Mouse (Mus musculus): ENCODE measurements around the gene Tes3-ps.

Gene Tes3-ps

DNA sequence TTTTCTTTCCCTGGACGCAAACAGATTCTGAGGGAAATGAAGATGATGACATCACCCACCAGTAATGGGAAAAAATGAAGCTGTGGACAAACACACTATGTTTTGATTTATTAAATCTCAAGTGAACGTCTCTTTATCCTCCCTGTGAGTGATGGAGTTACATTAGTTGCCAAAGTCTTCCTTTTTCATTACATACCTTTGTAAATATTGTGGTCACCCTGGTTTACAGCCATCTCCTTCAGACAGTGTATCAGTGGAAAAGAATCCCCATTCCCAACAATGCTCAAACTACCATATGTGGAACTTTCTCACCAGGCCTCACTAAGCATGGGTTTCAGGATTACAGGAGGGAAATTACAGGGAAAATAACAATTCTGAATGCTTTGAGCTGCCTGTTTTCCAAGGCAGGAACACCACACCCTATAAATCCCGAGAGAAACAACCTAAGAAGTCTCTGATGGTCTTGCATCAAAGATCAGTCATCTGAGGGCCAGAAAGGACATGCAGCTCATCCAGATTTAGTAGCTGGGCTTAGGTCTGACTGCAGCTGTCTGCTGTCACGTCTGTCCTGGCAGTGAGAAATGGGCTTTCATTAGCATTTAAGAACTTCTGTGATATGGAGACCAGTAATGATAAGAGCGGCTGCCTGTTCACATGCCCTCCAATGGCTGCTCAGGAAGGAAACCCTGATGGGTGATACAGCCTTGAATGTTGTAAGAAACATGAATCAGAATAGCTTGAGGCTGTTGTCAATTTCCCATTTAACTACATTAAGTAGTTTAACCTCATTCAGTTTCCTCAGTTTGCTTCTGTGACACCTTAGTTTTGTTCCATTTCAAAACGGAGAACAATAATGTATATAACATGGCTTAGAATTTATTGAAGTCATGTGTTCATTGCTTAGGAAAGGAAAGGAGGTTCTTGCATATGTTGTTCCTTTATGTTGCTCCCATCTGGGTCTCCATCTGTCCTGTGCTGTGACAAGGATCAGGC lies at the start of gene Tes3-ps:
Tes3-ps (plus strand) TSS at position 943 of the 993 bp plus-strand sequence.
- DNase-seq = no peak

DNA sequence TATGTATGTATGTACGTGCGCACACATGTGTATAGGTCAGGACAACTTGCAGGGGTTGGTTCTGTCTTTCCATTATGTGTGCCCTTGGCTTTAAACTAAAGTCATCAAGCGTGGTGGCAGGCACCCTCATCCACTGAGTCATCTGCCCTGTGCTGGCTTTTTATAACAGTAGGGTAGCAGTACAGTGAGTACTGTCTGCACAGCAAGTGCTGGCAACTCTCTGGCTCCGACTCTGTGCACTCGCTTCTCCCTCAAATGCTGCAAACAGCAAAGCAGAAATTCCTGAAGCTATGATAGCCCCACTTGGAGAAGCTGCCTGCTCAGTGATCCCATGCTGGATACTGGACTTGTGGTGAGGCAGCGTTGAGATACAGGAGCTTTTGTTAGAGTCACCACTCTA lies 48.7 kb upstream of the Tes3-ps start:
- no peak for DNase-seq

DNA sequence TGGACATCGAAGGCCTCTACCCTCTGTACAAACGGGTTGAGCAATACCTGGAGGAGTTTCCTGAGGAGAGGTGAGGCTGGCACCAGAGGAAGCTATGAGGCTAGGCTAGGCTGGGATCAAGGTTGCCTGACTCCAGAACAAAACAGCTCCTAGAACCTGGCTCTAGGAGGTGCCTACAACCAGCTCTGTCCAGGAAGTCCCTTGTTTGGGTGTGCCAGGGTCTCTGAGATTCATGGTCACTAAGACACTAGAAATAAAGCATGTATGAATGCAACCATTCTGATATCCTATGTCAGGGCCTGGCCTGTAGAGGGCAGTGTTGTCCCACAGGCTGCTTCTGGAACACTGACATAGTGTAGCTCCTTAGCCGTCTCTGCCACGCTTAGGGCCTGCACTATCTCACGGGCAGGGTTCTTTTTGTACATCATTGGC lies 43.8 kb upstream of the Tes3-ps start:
- peak; percentile 82 for DNase-seq

DNA sequence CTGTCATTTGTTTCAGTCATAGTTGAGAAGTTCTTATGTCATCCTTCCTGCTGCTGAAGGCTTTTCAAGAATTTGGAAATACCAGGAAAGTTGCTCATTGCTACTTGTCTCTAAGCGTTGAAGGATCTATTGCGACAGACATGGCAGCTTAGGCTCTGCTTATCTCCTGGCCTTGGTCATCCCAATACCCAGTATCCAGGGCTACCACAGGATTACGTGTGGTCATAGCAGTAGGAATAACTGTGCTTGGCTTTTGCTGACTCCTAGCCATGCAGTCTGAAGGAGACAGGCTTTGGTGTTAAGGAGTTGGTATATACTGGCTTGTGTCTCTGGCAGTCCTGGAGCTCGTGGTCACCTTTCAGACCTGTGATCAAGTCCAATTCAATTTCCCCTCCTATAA lies 32.8 kb upstream of the Tes3-ps start:
- no peak for DNase-seq

DNA sequence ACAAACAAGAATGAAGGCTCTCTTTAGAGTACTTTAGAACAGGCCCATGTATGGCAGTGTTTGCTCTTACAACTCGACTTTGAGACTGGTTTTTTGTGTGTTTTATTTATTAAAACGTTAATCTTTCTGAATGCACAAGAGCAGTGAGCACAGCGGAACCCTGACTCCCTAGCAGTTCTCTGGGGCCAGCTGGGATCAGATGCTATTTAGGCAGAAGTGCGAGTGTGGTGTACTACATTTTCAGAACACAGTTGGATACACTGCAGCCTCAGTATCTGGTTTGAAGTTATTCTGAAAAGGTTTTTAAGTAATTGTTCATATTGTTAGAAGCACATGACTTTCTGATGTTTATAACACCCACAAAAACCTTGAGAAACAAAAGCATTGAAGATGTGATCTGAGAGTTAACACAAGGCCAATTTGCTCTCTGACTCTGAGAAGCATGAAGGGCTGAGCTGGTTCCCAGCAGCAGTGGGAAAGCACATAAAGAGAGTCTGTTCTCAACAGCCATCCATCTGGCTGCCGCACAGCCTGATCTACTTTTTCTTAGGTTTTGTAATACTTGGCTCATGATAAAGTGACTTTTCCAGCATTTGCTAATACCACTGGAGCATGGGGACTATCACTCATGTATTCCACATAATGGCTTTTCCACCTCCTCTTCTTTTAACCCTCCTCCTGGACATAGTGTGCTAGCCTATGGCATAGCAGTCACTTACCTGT lies 32.3 kb upstream of the Tes3-ps start:
- no peak for DNase-seq

DNA sequence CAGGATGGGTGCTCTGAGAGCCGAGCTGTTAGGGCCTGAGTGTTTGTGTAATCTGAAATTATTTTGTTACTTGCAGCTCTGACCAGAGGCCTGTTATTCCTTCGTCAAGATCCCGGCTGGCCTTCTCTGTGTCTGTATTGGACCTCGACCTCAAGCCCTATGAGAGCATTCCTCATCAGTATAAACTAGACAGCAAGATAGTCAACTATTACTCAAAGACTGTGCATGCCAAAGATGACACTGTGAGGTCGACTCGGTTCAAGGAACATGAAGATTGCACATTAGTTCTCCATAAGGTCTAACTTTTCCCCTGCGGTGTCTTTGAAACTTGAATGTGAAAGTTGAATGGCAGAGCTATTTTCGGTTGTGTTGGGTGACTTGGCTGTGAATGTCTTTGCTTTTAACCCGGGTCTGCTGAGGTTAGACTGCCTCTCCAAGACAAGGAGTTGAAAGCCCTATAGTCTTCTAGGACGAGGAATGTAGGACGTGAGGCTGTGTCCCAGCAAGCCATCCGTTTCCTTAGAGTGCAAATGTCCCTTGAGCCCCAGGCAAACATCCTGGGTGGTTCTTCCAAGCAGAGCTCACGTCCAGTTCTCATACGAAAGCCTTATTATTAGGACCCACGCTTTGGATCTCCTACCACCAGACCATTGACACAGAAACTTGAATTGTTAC lies 31.5 kb upstream of the Tes3-ps start:
- no peak for DNase-seq

DNA sequence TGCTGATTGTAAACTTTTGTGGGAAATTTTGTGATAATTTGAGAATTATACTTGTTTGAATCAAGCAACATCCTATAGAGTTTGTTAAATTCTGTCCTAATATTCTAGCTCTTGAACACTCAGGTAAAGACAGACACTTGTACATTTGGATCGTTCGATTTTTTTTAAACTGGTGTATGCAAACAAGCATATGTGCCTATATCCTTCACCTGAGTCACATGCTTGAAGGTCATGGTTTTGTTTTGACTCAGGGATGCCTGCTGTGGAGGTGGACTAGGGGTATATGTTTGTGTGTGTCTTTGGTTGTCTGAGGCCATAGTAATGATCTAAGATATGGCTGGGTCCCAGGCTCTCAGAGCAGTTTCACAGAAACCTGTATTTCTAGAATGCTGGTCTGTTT lies 30.2 kb upstream of the Tes3-ps start:
- DNase-seq = no peak

DNA sequence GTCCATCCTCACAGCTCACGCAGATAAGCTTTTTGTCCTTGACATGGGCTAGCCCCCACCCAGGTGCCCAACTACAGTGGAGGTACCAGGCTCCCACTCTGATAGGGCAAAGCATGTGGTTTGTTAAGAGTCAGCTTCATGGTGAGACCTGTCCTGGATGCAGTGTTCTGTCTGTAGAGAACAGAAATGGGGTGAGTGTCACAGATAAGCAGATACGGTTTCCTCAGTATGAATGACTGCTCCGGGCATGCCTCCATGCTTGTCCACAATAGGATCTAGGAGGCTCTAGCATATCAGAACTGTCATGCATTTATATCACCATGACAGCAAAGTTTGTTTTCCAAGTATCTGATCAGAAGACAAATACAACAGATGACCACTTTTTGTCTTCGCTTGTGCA lies 27.2 kb upstream of the Tes3-ps start:
- no peak for DNase-seq

DNA sequence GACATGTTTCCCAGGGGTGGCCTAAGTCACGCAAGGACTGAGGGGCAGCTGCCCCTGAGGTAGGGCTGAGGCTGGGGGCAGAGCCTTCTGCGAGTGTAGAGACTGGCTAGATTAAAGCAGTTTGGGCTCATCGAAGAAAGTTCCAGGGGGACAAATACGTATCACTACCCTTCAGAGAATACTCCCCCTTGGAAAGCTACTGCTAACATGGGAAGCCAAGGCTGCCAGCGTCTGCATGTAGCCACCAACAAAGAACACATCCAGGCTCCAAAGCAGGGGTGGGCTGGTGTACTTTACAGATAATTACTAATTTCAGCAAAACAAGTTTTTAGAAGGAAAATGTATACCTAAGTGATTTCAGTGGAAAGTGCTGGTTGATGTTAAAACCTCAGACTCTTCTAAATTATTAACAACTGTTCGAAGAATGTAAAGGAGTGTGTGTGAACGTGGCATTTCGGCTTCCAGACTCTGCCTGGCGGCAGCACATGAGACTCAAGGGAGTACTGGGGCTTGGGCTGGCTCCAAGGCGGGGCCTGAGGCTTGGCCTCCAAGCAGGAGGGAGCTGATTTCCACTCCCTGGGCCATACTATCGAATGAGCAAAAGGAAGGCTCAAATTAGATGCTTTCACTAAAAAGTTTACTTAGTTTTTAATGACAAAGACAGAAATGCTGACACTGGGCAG lies 26.6 kb upstream of the Tes3-ps start:
- DNase-seq = no peak

DNA sequence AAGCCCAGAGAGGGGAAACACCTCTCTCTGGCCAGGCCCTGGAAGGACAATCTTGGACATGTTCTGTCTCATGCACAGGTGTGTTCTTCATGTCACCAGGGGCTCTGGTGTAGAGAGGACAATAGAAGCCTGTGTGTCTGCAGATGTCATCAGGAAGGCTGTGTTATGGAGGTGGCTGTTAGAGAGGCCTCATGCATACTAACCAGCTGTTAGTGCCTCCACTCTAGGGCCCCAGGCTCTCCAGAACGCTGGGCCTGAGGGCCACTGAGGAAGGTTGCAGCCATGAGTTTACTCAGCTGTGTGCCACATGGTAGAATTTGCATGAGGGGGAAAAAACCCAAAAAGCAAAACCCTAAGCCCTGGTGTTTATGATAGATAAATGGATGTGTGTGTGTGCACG lies 25.5 kb upstream of the Tes3-ps start:
- no peak for DNase-seq

DNA sequence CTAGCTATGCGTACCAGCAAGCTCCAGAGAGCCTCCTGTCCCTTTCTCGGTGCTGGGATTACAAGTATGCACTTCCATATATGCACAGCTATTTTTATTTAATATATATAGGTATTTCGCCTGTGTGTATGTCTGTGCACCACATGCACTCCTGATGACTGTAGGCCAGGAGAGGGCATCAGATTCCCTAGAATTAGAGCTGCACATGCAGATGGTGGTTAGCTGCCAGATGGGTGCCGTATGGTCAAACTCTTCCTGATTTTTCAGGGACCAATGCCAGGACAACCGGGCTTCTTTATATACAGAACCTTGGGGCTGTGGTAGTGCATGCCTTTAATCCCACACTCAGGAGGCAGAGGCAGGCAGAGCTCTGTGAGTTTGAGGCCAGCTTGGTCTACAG lies 24.1 kb upstream of the Tes3-ps start:
- DNase-seq = no peak

DNA sequence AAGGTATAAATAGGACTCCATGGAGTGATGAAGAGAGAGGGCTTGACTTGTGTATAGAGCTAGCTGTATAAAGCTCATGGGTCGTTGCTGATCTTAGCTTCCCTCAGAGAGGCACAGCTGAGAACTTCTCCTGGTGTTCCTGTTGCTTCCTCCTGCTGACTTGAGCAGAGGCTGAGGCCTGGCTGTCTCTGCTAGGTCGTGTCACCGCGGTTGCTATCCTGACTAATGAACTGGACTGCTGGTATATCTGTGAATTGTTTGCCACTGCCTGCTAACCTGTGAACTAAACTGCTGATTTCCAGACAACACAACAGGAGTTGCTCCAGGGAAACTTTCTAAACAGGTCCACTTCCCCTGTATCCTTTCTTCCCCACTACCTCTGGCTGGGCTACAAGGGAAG lies 22.8 kb upstream of the Tes3-ps start:
- no peak for DNase-seq

DNA sequence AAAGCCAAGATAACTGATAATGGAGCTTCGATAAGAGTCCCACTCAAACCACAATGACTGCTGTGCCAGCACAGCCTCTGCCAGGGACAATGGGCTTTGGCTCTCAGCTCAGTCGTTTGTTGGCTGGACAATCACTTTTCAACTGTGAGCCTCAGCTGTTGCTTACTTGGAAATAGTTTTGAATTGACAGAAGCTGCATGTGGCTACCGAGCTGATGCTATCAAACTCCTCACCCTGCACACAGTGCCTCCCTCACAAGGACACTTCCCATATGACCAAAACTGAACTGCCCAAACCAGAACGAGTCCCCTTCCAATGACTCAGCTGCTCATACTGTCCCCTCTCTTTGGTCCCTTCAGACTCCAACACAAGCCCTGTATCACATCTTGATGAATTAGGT lies 22.3 kb upstream of the Tes3-ps start:
- DNase-seq = no peak

DNA sequence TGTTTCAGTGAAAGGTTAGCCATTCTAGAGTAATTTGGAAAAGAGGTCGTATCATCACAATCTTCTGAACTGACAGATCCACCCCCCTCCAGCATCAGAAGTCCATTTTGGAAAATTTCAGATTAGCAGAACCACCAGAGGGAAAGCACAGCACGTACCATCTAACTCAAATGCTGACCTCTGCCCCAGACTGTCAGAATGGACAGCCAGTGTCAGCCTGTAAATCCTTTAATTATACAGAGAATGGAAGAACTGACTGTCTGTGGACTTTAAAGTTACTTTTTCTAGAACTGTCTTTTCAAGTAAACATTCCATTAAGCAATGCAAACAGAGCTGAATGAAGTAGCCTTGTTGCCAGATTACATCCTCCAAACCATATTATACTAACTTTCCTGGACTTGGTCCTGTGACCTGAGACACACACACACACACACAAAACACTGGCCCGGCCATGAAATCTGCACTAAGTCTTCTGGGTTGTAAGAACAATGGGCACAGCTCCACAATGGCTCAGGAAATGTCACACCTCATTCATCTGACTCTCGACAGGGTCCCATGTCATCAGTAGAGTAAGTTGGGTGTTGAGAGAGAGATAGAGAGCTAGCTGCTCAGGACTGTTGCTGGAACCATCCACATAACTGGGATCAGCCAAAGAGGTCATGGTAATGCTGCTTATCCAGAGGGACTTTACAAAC lies 21.0 kb upstream of the Tes3-ps start:
- DNase-seq = no peak

DNA sequence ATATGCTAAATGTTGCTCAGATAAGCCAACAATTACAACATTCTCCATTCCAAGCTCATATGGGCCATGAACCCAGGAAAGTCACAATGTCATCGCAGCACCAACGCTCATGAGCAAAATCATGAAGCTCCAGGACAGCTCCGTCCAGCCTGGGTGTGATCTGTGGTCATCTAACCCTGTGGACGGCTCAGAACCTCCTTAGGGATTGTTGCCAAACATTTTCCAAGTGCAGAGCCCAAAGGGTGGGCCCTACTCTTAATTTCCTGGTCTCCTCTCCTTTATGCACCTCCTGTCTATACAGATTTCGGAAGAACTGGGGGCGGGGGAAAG lies 20.5 kb upstream of the Tes3-ps start:
- no peak for DNase-seq

DNA sequence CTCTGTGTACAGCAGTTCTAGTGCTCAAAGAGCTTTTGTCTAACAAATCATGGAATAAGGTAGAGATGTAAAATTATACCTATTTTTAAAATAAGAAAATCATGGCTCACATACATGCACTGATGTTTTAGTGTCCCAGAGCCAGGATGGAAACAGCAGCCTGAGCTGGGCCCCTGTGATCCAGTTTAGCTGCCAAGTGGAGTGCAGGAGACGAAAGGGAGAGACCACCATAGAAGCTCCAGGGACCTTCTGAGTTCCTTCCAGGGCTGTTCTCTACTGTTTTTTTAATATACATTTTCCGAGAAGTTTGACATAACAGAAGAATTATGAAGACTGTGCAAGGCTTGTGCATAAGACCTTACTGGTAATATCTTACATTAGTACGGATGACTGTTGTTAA lies 15.2 kb upstream of the Tes3-ps start:
- no peak for DNase-seq

DNA sequence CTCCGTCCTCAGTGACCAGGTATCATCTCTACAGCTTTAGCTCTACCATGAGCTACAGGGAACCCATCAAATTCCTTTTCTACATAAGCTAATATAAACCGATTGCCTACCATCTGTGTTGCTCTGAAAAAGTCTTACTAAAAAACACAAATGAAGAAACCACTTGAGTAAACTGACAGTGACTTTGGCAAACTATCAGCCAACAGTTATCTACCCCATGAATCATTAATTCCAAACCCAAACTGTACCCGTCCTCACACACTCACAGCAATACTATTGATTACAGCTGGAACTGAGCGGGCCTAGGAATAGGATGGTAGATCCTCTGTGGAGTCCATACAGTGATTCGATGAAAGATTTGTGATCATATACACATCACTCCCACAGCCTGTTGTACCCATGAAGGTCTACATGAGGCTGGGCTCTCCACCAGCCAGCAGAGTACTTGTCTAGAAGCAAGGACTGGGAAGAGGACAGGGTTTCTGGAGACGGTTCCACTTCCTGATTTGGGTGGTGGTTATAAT lies 14.2 kb upstream of the Tes3-ps start:
- DNase-seq = no peak

DNA sequence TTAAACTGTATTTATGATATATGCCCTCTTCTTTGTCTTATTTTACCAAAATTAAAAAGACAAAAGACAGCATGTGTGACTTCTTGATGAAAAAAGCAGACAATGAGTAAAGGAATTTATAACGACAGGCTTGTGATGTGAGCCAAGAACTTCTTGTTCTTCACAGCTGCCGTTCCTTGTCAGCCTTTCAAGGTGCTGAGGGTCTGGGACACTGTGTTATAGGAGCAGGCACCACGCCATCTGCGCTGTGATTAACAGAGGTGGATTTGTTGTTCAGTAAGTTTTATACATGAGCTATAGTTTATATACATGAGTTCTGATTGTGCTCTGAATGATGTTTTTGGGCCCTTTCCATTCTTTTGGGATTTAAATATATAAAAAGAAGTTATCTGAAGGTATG lies 13.7 kb upstream of the Tes3-ps start:
- no peak for DNase-seq

DNA sequence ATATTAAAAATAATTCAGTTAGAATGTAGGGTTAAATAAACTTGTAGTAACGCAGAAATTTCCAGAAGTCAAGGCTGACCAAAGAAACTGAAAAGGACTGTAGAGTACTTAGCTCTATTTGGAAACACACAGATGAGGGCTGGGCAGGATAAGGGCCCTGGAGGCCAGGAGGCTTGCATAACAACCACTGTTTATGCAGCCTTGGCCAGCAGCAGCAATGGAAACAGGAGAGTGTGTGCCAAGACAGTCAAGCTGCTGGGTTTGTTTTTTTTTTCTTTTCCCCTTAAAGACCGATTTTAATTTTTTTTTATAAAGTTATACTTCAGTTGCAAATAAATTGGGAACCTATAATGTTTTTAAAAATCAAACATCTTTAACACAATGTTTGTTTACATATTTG lies 13.1 kb upstream of the Tes3-ps start:
- no peak for DNase-seq

DNA sequence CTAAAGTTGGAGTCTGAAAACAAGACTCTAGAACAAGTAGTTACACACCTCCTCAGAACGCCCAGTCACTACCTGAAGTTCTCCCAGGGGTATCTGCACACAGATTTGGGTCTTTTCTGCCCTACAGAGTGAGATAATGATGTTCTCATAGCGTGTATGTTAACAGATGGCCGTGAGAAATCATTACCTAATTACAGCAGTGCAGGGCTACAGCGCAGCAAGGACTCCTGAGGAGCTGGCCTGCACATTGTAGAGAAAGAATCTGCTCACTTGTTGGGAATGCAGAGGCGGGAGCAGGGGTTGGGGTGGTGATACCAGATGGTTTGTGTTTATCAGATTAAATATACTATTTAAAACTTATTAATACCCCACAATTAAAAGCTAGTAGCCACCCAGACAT lies 12.6 kb upstream of the Tes3-ps start:
- DNase-seq = no peak

DNA sequence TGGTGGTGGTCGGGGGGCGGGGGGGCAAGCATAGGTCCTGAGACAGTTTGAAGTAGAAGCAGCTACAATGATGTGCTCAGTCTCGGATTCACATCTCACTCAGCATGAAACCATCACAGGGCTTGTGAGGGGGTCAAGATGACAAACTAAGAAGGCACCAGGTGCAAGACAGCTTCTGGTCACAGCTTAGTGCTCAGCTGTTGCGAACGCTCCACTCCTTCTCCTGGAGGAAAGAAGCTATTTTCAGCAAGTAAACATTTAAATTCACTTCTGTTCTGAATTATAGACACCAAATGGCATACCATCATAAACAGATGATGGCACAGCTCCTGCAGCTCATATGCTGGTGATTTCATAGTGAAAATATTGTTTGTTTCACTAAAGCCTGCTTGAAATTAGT lies 7.7 kb upstream of the Tes3-ps start:
- no peak for DNase-seq

DNA sequence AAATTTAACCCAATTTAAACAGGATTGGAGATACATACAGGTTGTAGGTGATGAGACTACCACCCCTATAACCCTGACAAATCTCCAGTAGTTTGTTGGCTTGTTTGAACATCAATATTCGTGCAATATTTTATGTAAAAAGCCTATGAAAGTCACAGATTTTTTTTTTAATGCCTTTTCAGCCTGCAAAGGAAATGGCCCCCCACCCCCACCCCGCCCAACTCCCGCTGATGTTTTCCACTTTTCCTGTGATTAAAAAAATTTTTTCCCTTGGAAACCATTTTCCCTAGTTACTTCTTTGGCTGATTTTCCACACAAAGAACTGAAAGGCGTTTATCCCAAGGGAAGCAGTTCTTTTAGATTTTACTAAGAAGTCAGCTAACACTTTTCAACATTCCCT lies 11.4 kb downstream of the Tes3-ps start, which contains the start of gene Ecm2:
Ecm2 (plus strand) TSS at position 301 of the 400 bp plus-strand sequence.
- no peak for DNase-seq

Measured in right cerebral cortex, postnatal 14 days (tissue).